Mouse (Mus musculus): Measurements from ENCODE around the gene Lurap1l. TPM values are rescaled to one million over a fixed set of nuclear protein-coding genes. Genes with fewer than 3 reads are reported as not detected.

Gene Lurap1l
- polyA plus RNA-seq, 1 experiment: 10.0 TPM

DNA sequence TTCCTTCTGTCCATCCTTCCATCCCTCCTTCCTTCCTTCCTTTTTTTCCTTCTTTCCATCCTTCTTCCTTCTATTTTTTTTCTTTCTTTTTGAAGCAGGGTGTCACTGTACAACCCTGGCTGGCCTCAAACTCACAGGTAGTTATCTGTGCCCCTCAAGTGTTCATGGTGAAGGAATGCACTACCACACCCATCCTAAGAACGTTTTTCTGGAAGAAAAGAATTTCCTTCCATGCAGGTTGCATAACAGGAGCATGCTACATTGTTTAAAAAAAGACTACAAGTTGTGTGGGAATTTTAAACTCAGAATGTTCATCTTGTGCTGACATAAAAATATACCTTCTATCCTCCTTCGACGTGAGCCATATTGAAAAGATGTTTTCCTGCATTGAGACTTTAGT is 7.4 kb downstream of the Lurap1l start:
- WGBS: 71% methylated on average over 3 of the region's 3 CpGs
- TF ChIP-seq POLR2A (IDR thresholded peaks at IDR 0.05; ENCODE audit: low read depth, low read length) (no peak), CTCF (conservative IDR thresholded peaks at IDR 0.05; ENCODE audit: insufficient read depth, insufficient read length, low read depth, low read length) (no peak)
- no peaks in the 10 kb centered on the region for H3K36me3 ChIP-seq (ENCODE audit: control insufficient read depth, insufficient read depth, low read length)
- H3K27ac ChIP-seq (ENCODE audit: insufficient read depth, low read depth, low read length): no peak overlapping the region
- no peak overlapping the region for H3K4me3 ChIP-seq (ENCODE audit: insufficient read depth, low read depth, low read length)
- peaks cover 7% of the 10 kb centered on the region for H3K4me1 ChIP-seq (ENCODE audit: control insufficient read depth, insufficient read depth, low read length)
- DNase-seq: no peak
- no peaks in the 10 kb centered on the region for H3K27me3 ChIP-seq (replicated peaks; ENCODE audit: control insufficient read depth, insufficient read depth, low read length)

- Histone ChIP-seq H3K27me3 (replicated peaks; ENCODE audit: control insufficient read depth, insufficient read depth, low read length) (no peaks in the 10 kb centered on the region), H3K4me1 (ENCODE audit: control insufficient read depth, insufficient read depth, low read length) (peaks cover 6% of the 10 kb centered on the region), H3K4me3 (ENCODE audit: insufficient read depth, low read depth, low read length) (no peak overlapping the region), H3K27ac (ENCODE audit: insufficient read depth, low read depth, low read length) (no peak overlapping the region), H3K36me3 (ENCODE audit: control insufficient read depth, insufficient read depth, low read length) (no peaks in the 10 kb centered on the region)
- TF ChIP-seq CTCF (conservative IDR thresholded peaks at IDR 0.05; ENCODE audit: insufficient read depth, insufficient read length, low read depth, low read length) (no peak), POLR2A (IDR thresholded peaks at IDR 0.05; ENCODE audit: low read depth, low read length) (no peak)
- no peak for DNase-seq
- WGBS: 50% methylated on average over 3 of the region's 3 CpGs
Measured at GRCm38 (mm10) chr4:80918526-80919129, 8.2 kb downstream of the Lurap1l start.

GRCm38 (mm10) chr4:80919217-80919867 is 8.9 kb downstream of the Lurap1l start:
- Histone ChIP-seq H3K4me1 (ENCODE audit: control insufficient read depth, insufficient read depth, low read length) (peaks cover 2% of the 10 kb centered on the region; the same call in 1 of the 2 replicates), H3K36me3 (ENCODE audit: control insufficient read depth, insufficient read depth, low read length) (no peaks in the 10 kb centered on the region), H3K4me3 (ENCODE audit: insufficient read depth, low read depth, low read length) (no peak overlapping the region), H3K27me3 (replicated peaks; ENCODE audit: control insufficient read depth, insufficient read depth, low read length) (no peaks in the 10 kb centered on the region), H3K27ac (ENCODE audit: insufficient read depth, low read depth, low read length) (no peak overlapping the region)
- TF ChIP-seq CTCF (conservative IDR thresholded peaks at IDR 0.05; ENCODE audit: insufficient read depth, insufficient read length, low read depth, low read length): no peak
- no peak for TF ChIP-seq POLR2A (IDR thresholded peaks at IDR 0.05; ENCODE audit: low read depth, low read length)
- no peak for DNase-seq
- WGBS: 60% methylated on average over 1 of the region's 1 CpGs

GRCm38 (mm10) chr4:80921646-80922489 is 11.4 kb downstream of the Lurap1l start:
- 77% methylated on average over 4 of the region's 4 CpGs for WGBS
- Histone ChIP-seq H3K27me3 (replicated peaks; ENCODE audit: control insufficient read depth, insufficient read depth, low read length) (no peaks in the 10 kb centered on the region), H3K4me3 (ENCODE audit: insufficient read depth, low read depth, low read length) (no peak overlapping the region), H3K36me3 (ENCODE audit: control insufficient read depth, insufficient read depth, low read length) (no peaks in the 10 kb centered on the region), H3K4me1 (ENCODE audit: control insufficient read depth, insufficient read depth, low read length) (peaks cover 6% of the 10 kb centered on the region), H3K27ac (ENCODE audit: insufficient read depth, low read depth, low read length) (no peak overlapping the region)
- peak; percentile 30 for DNase-seq
- no peak for TF ChIP-seq CTCF (conservative IDR thresholded peaks at IDR 0.05; ENCODE audit: insufficient read depth, insufficient read length, low read depth, low read length)

GRCm38 (mm10) chr4:80922654-80923053 is 12.2 kb downstream of the Lurap1l start:
- Histone ChIP-seq H3K27ac (ENCODE audit: insufficient read depth, low read depth, low read length) (no peak overlapping the region), H3K36me3 (ENCODE audit: control insufficient read depth, insufficient read depth, low read length) (no peaks in the 10 kb centered on the region), H3K4me1 (ENCODE audit: control insufficient read depth, insufficient read depth, low read length) (peaks cover 6% of the 10 kb centered on the region), H3K27me3 (replicated peaks; ENCODE audit: control insufficient read depth, insufficient read depth, low read length) (no peaks in the 10 kb centered on the region), H3K4me3 (ENCODE audit: insufficient read depth, low read depth, low read length) (no peak overlapping the region)
- DNase-seq: no peak
- WGBS: 85% methylated on average over 2 of the region's 2 CpGs
- TF ChIP-seq POLR2A (IDR thresholded peaks at IDR 0.05; ENCODE audit: low read depth, low read length) (no peak), CTCF (conservative IDR thresholded peaks at IDR 0.05; ENCODE audit: insufficient read depth, insufficient read length, low read depth, low read length) (no peak)

- Histone ChIP-seq H3K36me3 (ENCODE audit: control insufficient read depth, insufficient read depth, low read length) (no peaks in the 10 kb centered on the region), H3K4me1 (ENCODE audit: control insufficient read depth, insufficient read depth, low read length) (peaks cover 6% of the 10 kb centered on the region), H3K27ac (ENCODE audit: insufficient read depth, low read depth, low read length) (no peak overlapping the region), H3K27me3 (replicated peaks; ENCODE audit: control insufficient read depth, insufficient read depth, low read length) (no peaks in the 10 kb centered on the region), H3K4me3 (ENCODE audit: insufficient read depth, low read depth, low read length) (no peak overlapping the region)
- no peak for DNase-seq
- WGBS: 47% methylated on average over 4 of the region's 4 CpGs
- TF ChIP-seq CTCF (conservative IDR thresholded peaks at IDR 0.05; ENCODE audit: insufficient read depth, insufficient read length, low read depth, low read length) (no peak), POLR2A (IDR thresholded peaks at IDR 0.05; ENCODE audit: low read depth, low read length) (no peak)
Measured at GRCm38 (mm10) chr4:80924815-80925214, 14.4 kb downstream of the Lurap1l start.

All from kidney, adult 2 months (tissue).